Mouse (Mus musculus) lung, embryonic 14.5 days (tissue): ENCODE data around the gene Rbm3. TPM values are rescaled to one million over a fixed set of nuclear protein-coding genes. Genes with fewer than 3 reads are reported as not detected.

Experiments used
- ATAC-seq: fragments of 200-750 bp; cut with Nextera tagmentation; 2 replicates; pipeline ENCODE4 v1.8.0; 2017; ENCODE audit warnings: mild to moderate bottlenecking, moderate TSS enrichment, moderate library complexity; ENCODE audit not compliant: insufficient read depth
- DNase-seq: peaks from one replicate; pipeline ENCODE4 v3.0.0-alpha.2; 2015
- H3K27ac ChIP-seq: fragments of 300-500 bp; sonication (generic); 2 replicates; pipeline ENCODE4 v1.5.1; 2014; ENCODE audit warnings: low read depth, mild to moderate bottlenecking, moderate library complexity
- H3K27me3 ChIP-seq: fragments of 300-500 bp; sonication (generic); 2 replicates; pipeline ENCODE4 v1.6.1; 2014; ENCODE audit warnings: low read length, control low read depth; ENCODE audit not compliant: insufficient read depth
- H3K36me3 ChIP-seq: fragments of 300-500 bp; sonication (generic); 2 replicates; pipeline ENCODE4 v1.6.1; 2014; ENCODE audit warnings: control low read depth; ENCODE audit not compliant: insufficient read depth
- H3K4me1 ChIP-seq: fragments of 300-500 bp; sonication (generic); 2 replicates; pipeline ENCODE4 v1.6.1; 2014; ENCODE audit warnings: antibody characterized with exemption, control low read depth; ENCODE audit not compliant: insufficient read depth
- H3K4me2 ChIP-seq: fragments of 300-500 bp; sonication (generic); 2 replicates; pipeline ENCODE4 v1.6.1; 2014; ENCODE audit warnings: mild to moderate bottlenecking
- H3K4me3 ChIP-seq: fragments of 300-500 bp; sonication (generic); 2 replicates; pipeline ENCODE4 v1.5.1; 2014; ENCODE audit warnings: low read depth, low read length
- H3K9ac ChIP-seq: fragments of 300-500 bp; sonication (generic); 2 replicates; pipeline ENCODE4 v1.6.1; 2014
- H3K9me3 ChIP-seq: fragments of 300-500 bp; sonication (generic); 2 replicates; pipeline ENCODE4 v1.6.1; 2016; ENCODE audit warnings: low read depth, low read length, control low read depth
- CTCF ChIP-seq: IDR thresholded peaks from 2 replicates; pipeline ENCODE4 v1.5.1; 2016; ENCODE audit warnings: antibody characterized with exemption, low read depth
- WGBS: fragments of 180-500 bp; shearing (Covaris S2); extraction: QIAGEN DNeasy Blood & Tissue Kit; methylation state at CpG from one replicate; pipeline ENCODE4 v1.1.7; 2014; 5-methylcytosine and 5-hydroxymethylcytosine counted together
- polyA plus RNA-seq: library from polyadenylated mRNA; unstranded; fragments of >200 nt; fragmentation: Nextera tagmentation; extraction: Ambion mirVana; gene quantifications from 2 replicates; pipeline ENCODE4 v1.2.1, GENCODE M21; 2014

The Rbm3 gene
- polyA plus RNA-seq, 1 experiment from 2014 or later = 589 TPM

GRCm38 (mm10) chrX:8143750-8144149 is 1.9 kb downstream of the Rbm3 start:
- H3K27me3 ChIP-seq = no peaks in the 10 kb centered on the region
- peak overlapping the region; percentile 83 for H3K4me2 ChIP-seq
- ATAC-seq (no peak), DNase-seq (no peak)
- peaks cover 52% of the 10 kb centered on the region for H3K36me3 ChIP-seq
- peak overlapping the region; percentile 64 for H3K4me3 ChIP-seq
- peak overlapping the region; percentile 84 for H3K9ac ChIP-seq
- H3K9me3 ChIP-seq = no peaks in the 10 kb centered on the region
- no peaks in the 10 kb centered on the region for H3K4me1 ChIP-seq
- WGBS = 62% methylated on average over 7 of the region's 7 CpGs
- no peak overlapping the region for H3K27ac ChIP-seq
- TF ChIP-seq CTCF = no peak

- H3K4me1 ChIP-seq = no peaks in the 10 kb centered on the region
- no peak for DNase-seq
- H3K9ac ChIP-seq = no peak overlapping the region
- no peak for ATAC-seq
- no peak overlapping the region for H3K4me3 ChIP-seq
- 84% methylated on average over 7 of the region's 7 CpGs for WGBS
- H3K27ac ChIP-seq = no peak overlapping the region
- peaks cover 60% of the 10 kb centered on the region for H3K36me3 ChIP-seq
- no peak for TF ChIP-seq CTCF
- peak overlapping the region; percentile 83; the same call in 1 of the 2 replicates for H3K4me2 ChIP-seq
- H3K27me3 ChIP-seq = no peaks in the 10 kb centered on the region
- H3K9me3 ChIP-seq = no peaks in the 10 kb centered on the region
Observed at GRCm38 (mm10) chrX:8142948-8143347, 2.7 kb downstream of the Rbm3 start.

- Histone ChIP-seq H3K9me3 (no peaks in the 10 kb centered on the region), H3K27ac (no peak overlapping the region), H3K36me3 (peaks cover 63% of the 10 kb centered on the region), H3K9ac (no peak overlapping the region), H3K4me2 (no peak overlapping the region), H3K4me3 (no peak overlapping the region), H3K27me3 (no peaks in the 10 kb centered on the region), H3K4me1 (no peaks in the 10 kb centered on the region)
- no peak for TF ChIP-seq CTCF
- WGBS = 73% methylated on average over 3 of the region's 3 CpGs
- DNase-seq = no peak
- no peak for ATAC-seq
Observed at GRCm38 (mm10) chrX:8141058-8141457, 4.6 kb downstream of the Rbm3 start.

GRCm38 (mm10) chrX:8140446-8140845 is 5.2 kb downstream of the Rbm3 start:
- 97% methylated on average over 2 of the region's 2 CpGs for WGBS
- TF ChIP-seq CTCF = no peak
- no peaks in the 10 kb centered on the region for H3K4me1 ChIP-seq
- H3K27me3 ChIP-seq = no peaks in the 10 kb centered on the region
- peaks cover 63% of the 10 kb centered on the region for H3K36me3 ChIP-seq
- no peak for ATAC-seq
- DNase-seq = no peak
- H3K27ac ChIP-seq = no peak overlapping the region
- H3K4me3 ChIP-seq = no peak overlapping the region
- H3K9me3 ChIP-seq = no peaks in the 10 kb centered on the region
- H3K4me2 ChIP-seq = no peak overlapping the region
- H3K9ac ChIP-seq = no peak overlapping the region

- peaks cover 62% of the 10 kb centered on the region for H3K36me3 ChIP-seq
- TF ChIP-seq CTCF = no peak
- no peak for ATAC-seq
- H3K4me1 ChIP-seq = no peaks in the 10 kb centered on the region
- H3K9ac ChIP-seq = no peak overlapping the region
- DNase-seq = no peak
- 44% methylated on average over 1 of the region's 1 CpGs for WGBS
- H3K4me2 ChIP-seq = no peak overlapping the region
- no peaks in the 10 kb centered on the region for H3K27me3 ChIP-seq
- no peaks in the 10 kb centered on the region for H3K9me3 ChIP-seq
- no peak overlapping the region for H3K4me3 ChIP-seq
- H3K27ac ChIP-seq = no peak overlapping the region
Observed at GRCm38 (mm10) chrX:8139480-8139879, 6.2 kb downstream of the Rbm3 start.

- no peak overlapping the region for H3K9ac ChIP-seq
Observed at GRCm38 (mm10) chrX:8135886-8136285, 9.8 kb downstream of the Rbm3 start.

GRCm38 (mm10) chrX:8132017-8132976 is 13.4 kb downstream of the Rbm3 start, which contains the start of gene Wdr13:
Gene Wdr13 (minus strand): TSS chrX:8132892.
- peak within 1 kb of the TSS; percentile 92 for H3K27ac ChIP-seq
- peak within 1 kb of the TSS; percentile 63 for H3K4me2 ChIP-seq
- no peaks in the 10 kb centered on the region for H3K27me3 ChIP-seq
- peaks cover 10% of the 10 kb centered on the region; the same call in 1 of the 2 replicates for H3K36me3 ChIP-seq
- peak within 1 kb of the TSS; percentile 43 for H3K9ac ChIP-seq
- peak; percentile 9; the same call in 1 of the 2 replicates for TF ChIP-seq CTCF
- DNase-seq (peak; percentile 93), ATAC-seq (peak; percentile 87)
- 10% methylated on average over 39 of the region's 40 CpGs for WGBS
- no peaks in the 10 kb centered on the region for H3K9me3 ChIP-seq
- peak within 1 kb of the TSS; percentile 55 for H3K4me3 ChIP-seq
- H3K4me1 ChIP-seq = no peaks in the 10 kb centered on the region

More at GRCm38 (mm10) chrX:8135886-8136285, 9.8 kb downstream of the Rbm3 start:
- ATAC-seq = no peak
- peak; percentile 51 for DNase-seq
- Histone ChIP-seq H3K4me1 (no peaks in the 10 kb centered on the region), H3K27me3 (no peaks in the 10 kb centered on the region), H3K27ac (no peak overlapping the region), H3K36me3 (peaks cover 32% of the 10 kb centered on the region), H3K4me2 (no peak overlapping the region), H3K9me3 (no peaks in the 10 kb centered on the region), H3K4me3 (no peak overlapping the region)
- no peak for TF ChIP-seq CTCF
- 46% methylated on average over 2 of the region's 2 CpGs for WGBS
